Mouse (Mus musculus) urinary bladder, adult 18-20 months (tissue): ENCODE measurements around the gene Prune1.
"Not testable (repeated sequence)": the region's sequence is repeated elsewhere in the genome, so short reads cannot be mapped to it uniquely, and the experiment has no call there.

ENCODE experiments used
- DNase-seq, 2 experiments: peaks; one replicate each; pipeline ENCODE4 v3.0.0; 2022; ENCODE audit warnings: low spot score in 2 of 2, mixed read lengths in 2 of 2

Gene Prune1

DNA sequence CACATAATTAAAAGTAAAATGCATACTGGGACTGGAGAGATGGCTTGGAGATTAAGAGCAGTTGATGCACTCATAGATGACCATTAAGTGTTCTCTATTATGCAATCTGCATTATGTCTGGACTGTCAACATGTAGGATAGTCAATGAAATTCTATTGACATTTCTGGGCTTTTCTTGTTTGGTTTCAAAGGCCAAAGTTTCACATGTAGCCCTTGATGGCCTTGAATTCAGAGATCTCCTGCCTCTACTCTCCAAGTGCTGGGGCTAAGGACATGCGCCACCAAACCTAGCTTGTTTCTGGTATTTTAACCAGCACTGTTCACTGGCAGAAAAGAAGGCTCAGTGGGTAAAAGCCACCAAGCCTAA lies 68.3 kb downstream of the Prune1 start:
- no peak for DNase-seq

DNA sequence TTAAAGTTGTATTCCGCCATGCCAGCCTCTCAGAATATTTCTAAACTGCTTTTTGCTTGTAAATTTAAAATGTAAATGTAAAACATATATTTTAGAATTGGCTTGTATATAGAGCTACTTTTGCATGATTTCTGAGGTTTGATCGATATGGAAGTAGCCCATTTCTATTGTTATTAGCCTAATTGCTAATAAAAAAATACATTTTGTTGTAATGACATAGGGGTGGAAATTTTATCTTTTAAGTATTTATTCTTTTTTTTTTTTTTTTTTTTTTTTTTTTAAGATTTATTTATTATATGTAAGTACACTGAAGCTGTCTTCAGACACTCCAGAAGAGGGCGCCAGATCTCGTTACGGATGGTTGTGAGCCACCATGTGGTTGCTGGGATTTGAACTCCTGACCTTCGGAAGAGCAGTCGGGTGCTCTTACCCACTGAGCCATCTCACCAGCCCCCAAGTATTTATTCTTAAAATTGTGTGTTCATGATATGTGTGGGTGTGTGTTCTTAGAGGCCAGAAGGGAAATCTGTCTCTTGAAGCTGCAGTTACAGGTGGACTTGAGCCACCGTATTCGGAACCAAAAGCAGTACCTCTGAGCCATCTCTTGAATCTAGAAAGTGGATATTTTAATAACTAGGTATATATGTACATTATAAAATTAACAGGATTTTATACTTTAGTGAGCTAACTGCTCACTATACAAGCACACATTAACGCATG lies 68.8 kb downstream of the Prune1 start:
- not testable (repeated sequence) for DNase-seq

DNA sequence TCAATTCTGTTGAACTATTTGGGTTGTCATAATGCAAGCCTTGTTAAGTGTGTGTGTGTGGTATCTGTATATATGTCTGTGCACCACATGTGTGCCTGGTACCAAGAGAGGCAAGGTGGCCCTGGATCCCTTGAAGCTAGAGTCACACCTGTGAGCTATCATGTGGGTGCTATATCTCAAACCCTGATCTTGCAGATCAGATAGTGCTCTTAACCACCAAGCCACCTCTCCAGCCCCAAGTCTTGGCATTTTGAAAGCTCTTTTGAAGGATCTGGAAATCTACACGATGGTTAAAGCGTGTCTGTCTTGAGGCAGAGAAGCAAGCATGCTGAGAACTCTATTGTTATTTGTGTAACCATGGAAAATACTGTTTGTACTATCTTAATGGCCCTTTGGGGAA lies 71.3 kb downstream of the Prune1 start:
- no peak for DNase-seq

DNA sequence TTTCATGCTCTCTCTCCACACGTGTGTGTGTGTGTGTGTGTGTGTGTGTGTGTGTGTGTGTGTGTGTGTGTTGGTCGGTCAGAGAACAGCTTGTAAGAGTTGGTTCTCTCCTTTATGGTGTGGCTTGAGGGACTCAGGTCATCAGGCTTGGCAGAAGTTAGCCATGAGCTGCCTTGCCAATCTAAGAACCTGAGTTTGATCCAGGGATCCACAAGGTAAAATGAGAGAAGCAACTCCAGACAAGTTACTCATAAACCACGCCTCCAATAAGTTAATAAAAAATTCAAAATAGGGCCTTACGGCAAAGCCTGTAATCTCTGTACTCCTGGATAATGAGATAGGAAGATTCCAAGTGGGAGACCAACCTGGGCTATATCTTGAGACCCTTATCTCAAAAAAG lies 73.6 kb downstream of the Prune1 start:
- DNase-seq: no peak

DNA sequence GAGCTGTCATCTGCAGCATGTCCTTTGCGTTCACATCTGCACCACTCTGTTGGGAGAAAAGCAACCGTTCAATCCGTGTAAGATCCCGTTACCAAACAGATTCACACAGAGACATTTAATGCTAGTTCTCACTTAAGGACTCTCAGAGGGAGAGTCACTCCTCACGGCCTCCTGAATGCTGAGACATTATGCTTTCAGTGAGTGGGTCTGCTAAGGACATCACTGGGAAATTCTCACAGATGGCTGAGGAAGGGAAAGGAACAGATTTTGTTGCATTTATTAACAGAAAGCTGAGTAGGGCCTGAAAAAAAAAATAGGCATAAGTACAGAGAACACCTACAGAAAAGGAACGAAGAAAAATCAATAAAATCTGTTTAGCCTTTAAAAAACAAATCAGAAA lies 78.0 kb downstream of the Prune1 start:
- no peak for DNase-seq
